ENCODE assay signal across 10 mouse cellular contexts in the genomic region with DNA sequence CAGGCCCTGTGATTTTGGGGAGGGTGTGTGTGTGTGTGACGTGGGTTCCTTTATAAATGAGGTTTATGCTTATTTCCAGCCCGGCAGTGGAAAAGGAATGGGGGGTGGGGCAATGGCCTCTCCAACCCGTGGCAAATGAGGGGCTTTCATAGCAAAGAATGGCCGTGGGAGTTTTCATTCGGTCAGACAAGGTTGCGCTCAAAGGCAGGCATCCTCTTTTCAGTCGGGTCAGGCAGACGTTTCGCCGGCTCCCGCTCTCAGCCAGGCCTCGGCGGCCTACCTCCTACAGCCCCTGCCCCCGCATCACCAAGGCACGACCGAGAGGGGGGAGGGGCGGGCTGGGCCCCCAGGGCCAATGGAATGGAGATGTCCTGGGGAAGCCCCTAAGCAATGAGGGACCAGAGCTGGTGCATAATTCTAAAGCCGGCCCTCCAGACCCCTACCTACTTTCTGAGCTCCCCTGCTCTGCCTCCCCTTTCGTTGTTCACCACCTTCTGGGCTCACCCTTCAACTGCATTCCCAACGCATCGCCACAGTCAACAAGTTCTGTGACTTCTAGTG. TPM values are rescaled to one million over a fixed set of nuclear protein-coding genes. Genes with fewer than 3 reads are reported as not detected.
DNase-seq lines count a peak whose midpoint lies in the region; ATAC-seq lines count a peak whose summit lies in the region.
"Had no signal": no experiment of that assay in that cellular context is flagged by ENCODE, and none has a peak within 500 bp of the region (broad histone marks: within the 10 kb centered on the region; RNA-seq: fewer than 3 reads in every experiment).

No protein-coding gene starts in this region.

- H3K4me1 ChIP-seq in heart, embryonic 13.5 days = peaks cover 40% of the 10 kb centered on the region
- H3K4me1 ChIP-seq in embryonic facial prominence, embryonic 11.5 days (ENCODE audit: control insufficient read depth, insufficient read depth, low read length) = peaks cover 12% of the 10 kb centered on the region
- H3K4me1 ChIP-seq in limb, embryonic 10.5 days = peaks cover 77% of the 10 kb centered on the region
- peaks cover 18% of the 10 kb centered on the region; the same call in 1 of the 2 replicates for H3K4me1 ChIP-seq in neural tube, embryonic 14.5 days (ENCODE audit: control insufficient read depth, insufficient read depth, low read length)

- H3K27me3 ChIP-seq in heart, embryonic 13.5 days (replicated peaks) = peaks cover 97% of the 10 kb centered on the region
- peaks cover 36% of the 10 kb centered on the region for H3K27me3 ChIP-seq in embryonic facial prominence, embryonic 11.5 days (ENCODE audit: control insufficient read depth, insufficient read depth, low read length)
- H3K27me3 ChIP-seq in limb, embryonic 10.5 days (ENCODE audit: low read depth, poor library complexity, severe bottlenecking) = peaks cover 99% of the 10 kb centered on the region
- H3K27me3 ChIP-seq in neural tube, embryonic 14.5 days (ENCODE audit: control insufficient read depth, insufficient read depth, low read length) = peaks cover 19% of the 10 kb centered on the region

- peak overlapping the region; percentile 66 for H3K4me2 ChIP-seq in heart, embryonic 13.5 days
- peak overlapping the region; percentile 53 for H3K4me2 ChIP-seq in embryonic facial prominence, embryonic 11.5 days (ENCODE audit: low read depth, low read length)
- H3K4me2 ChIP-seq in neural tube, embryonic 14.5 days (ENCODE audit: low read depth, low read length) = peak overlapping the region; percentile 1; the same call in 1 of the 2 replicates

- no peaks in the 10 kb centered on the region for H3K9me3 ChIP-seq in heart, embryonic 13.5 days
- no peaks in the 10 kb centered on the region for H3K9me3 ChIP-seq in embryonic facial prominence, embryonic 11.5 days (replicated peaks; ENCODE audit: control insufficient read depth, low read length)
- H3K9me3 ChIP-seq in limb, embryonic 10.5 days (replicated peaks) = no peaks in the 10 kb centered on the region
- no peaks in the 10 kb centered on the region for H3K9me3 ChIP-seq in neural tube, embryonic 14.5 days (ENCODE audit: control insufficient read depth, low read length)

- DNase-seq in heart, adult 9 months (ENCODE audit: low spot score in 2 of 2) = no peak
- peak; percentile 59 for DNase-seq in embryonic facial prominence, embryonic 11.5 days (ENCODE audit: low spot score)
- DNase-seq in limb, embryonic 10.5 days (ENCODE audit: low spot score) = peak; percentile 70
- DNase-seq in lung, postnatal 10 days = no peak
- DNase-seq in layer of hippocampus, postnatal 25 days (ENCODE audit: extremely low spot score in 1 of 2, low spot score in 1 of 2) = no peak
- DNase-seq: cerebellum, adult 11-12 months had no signal

- no peak for ATAC-seq in heart, embryonic 13.5 days (ENCODE audit: extremely low read depth, insufficient number of reproducible peaks, low FRiP score, low TSS enrichment)
- ATAC-seq in embryonic facial prominence, embryonic 11.5 days (replicated peaks; ENCODE audit: insufficient number of reproducible peaks, low FRiP score, low TSS enrichment, low read depth) = 0 out of 2 replicates have a peak, but pooled peaks have one; percentile 54
- ATAC-seq in neural tube, embryonic 14.5 days (ENCODE audit: low read depth) = no peak
- ATAC-seq in CD4-positive, CD25-positive, alpha-beta regulatory T cell, adult 4 months = no peak
- ATAC-seq: inflammation-experienced regulatory T-cells, adult 6 months had no signal

- peak overlapping the region; percentile 37; the same call in 1 of the 2 replicates for H3K9ac ChIP-seq in heart, embryonic 13.5 days
- peak overlapping the region; percentile 54 for H3K9ac ChIP-seq in embryonic facial prominence, embryonic 11.5 days (replicated peaks; ENCODE audit: low read length)
- no peak overlapping the region for H3K9ac ChIP-seq in neural tube, embryonic 14.5 days (replicated peaks; ENCODE audit: low read depth, low read length)

- H3K27ac ChIP-seq in heart, embryonic 13.5 days (replicated peaks) = no peak overlapping the region; the same call in 1 of the 2 replicates
- peak overlapping the region; percentile 67 for H3K27ac ChIP-seq in embryonic facial prominence, embryonic 11.5 days (replicated peaks; ENCODE audit: low read depth, low read length)
- H3K27ac ChIP-seq in limb, embryonic 10.5 days = peak overlapping the region; percentile 73
- H3K27ac ChIP-seq in neural tube, embryonic 14.5 days (ENCODE audit: low read depth, low read length) = no peak overlapping the region

- H3K36me3 ChIP-seq in heart, embryonic 13.5 days = no peaks in the 10 kb centered on the region
- H3K36me3 ChIP-seq in embryonic facial prominence, embryonic 11.5 days (replicated peaks; ENCODE audit: control insufficient read depth, insufficient read depth, low read depth, low read length) = no peaks in the 10 kb centered on the region
- no peaks in the 10 kb centered on the region for H3K36me3 ChIP-seq in limb, embryonic 10.5 days
- no peaks in the 10 kb centered on the region for H3K36me3 ChIP-seq in neural tube, embryonic 14.5 days (ENCODE audit: control insufficient read depth, insufficient read depth, low read length)

- 5% methylated on average over 19 of the region's 21 CpGs for whole genome bisulfite sequencing in heart, embryonic 13.5 days
- WGBS in embryonic facial prominence, embryonic 11.5 days = 1% methylated on average over 21 of the region's 21 CpGs
- under 1% methylated on average over 21 of the region's 21 CpGs for WGBS in limb, embryonic 10.5 days
- WGBS in neural tube, embryonic 14.5 days = under 1% methylated on average over 20 of the region's 21 CpGs

- H3K4me3 ChIP-seq in heart, embryonic 13.5 days = peak overlapping the region; percentile 44
- peak overlapping the region; percentile 18; the same call in 1 of the 2 replicates for H3K4me3 ChIP-seq in embryonic facial prominence, embryonic 11.5 days (ENCODE audit: low read depth, low read length)
- peak overlapping the region; percentile 48 for H3K4me3 ChIP-seq in limb, embryonic 10.5 days
- no peak overlapping the region for H3K4me3 ChIP-seq in neural tube, embryonic 14.5 days (ENCODE audit: low read depth, low read length)

RNA-seq across cellular contexts. Expression of a gene that starts 8.4 kb away (rescaled TPM):
- 3.6 and 4.4 TPM in 2 replicates for polyA plus RNA-seq in heart, embryonic 13.5 days (2015; fragmentation: Nextera tagmentation; extraction: Ambion mirVana)
- polyA plus RNA-seq in embryonic facial prominence, embryonic 11.5 days (2014; fragmentation: Nextera tagmentation; extraction: Ambion mirVana) = 31.2 and 41.2 TPM in 2 replicates
- 32.2 and 42.0 TPM in 2 replicates for polyA plus RNA-seq in limb, embryonic 10.5 days (2016; fragmentation: Nextera tagmentation; extraction: Ambion mirVana)
- 0.44 and 0.76 TPM in 2 replicates for polyA plus RNA-seq in neural tube, embryonic 14.5 days (2014; fragmentation: Nextera tagmentation; extraction: Ambion mirVana)
- polyA plus RNA-seq in CD4-positive, CD25-positive, alpha-beta regulatory T cell, adult 4 months (2017; shearing (Covaris generic)) = not detected
- under 1 TPM; 0.59 to 0.76 TPM for total RNA-seq in layer of hippocampus, postnatal 25 days (2021)

Comparison
In these comparisons a context has a peak if more than half of its experiments do, and no peak if none do; other contexts are left out.
1. H3K27ac ChIP-seq: peak in embryonic facial prominence, embryonic 11.5 days (single experiment) and limb, embryonic 10.5 days (single experiment); none in heart, embryonic 13.5 days (single experiment) and neural tube, embryonic 14.5 days (single experiment).
2. H3K4me2 ChIP-seq: peak in every context shown above with its lines; median percentile 66 in heart, embryonic 13.5 days; 53 in embryonic facial prominence, embryonic 11.5 days; 1 in neural tube, embryonic 14.5 days.
3. DNase-seq: peak in embryonic facial prominence, embryonic 11.5 days (single experiment) and limb, embryonic 10.5 days (single experiment); none in heart, adult 9 months (0 of 2), lung, postnatal 10 days (single experiment) and layer of hippocampus, postnatal 25 days (0 of 2).